Mouse (Mus musculus): Measurements from ENCODE around the gene Cyp11a1.

Cyp11a1 gene

GRCm38 (mm10) chr9:57999676-58000075 is 6.5 kb upstream of the Cyp11a1 start:
- in situ Hi-C loops (cut with MboI; ENCODE audit: unreplicated experiment in 2 of 2) = loop anchor here (5.0 to 25.0 kb wide), 7 partner anchors 137 to 1112 kb away; partner anchors contain the start of genes Cox5a (in 1 of the 2) and Trcg1 (in 1 of the 2)

- in situ Hi-C loops (cut with MboI; ENCODE audit: unreplicated experiment in 2 of 2) = loop anchor here (5.0 to 25.0 kb wide), 6 partner anchors 341 to 1116 kb away; partner anchors contain the start of genes Cox5a (in 1 of the 2) and Trcg1 (in 1 of the 2)
Measured at GRCm38 (mm10) chr9:58003272-58003671, 2.9 kb upstream of the Cyp11a1 start.

GRCm38 (mm10) chr9:58008336-58009014 is 2.3 kb downstream of the Cyp11a1 start:
- in situ Hi-C loops (cut with MboI; ENCODE audit: unreplicated experiment in 2 of 2) = loop anchor here (10.0 to 25.0 kb wide), 5 partner anchors 484 to 1121 kb away; partner anchors contain the start of genes Cox5a (in 1 of the 2) and Trcg1 (in 1 of the 2)

GRCm38 (mm10) chr9:58009015-58009362 is 2.8 kb downstream of the Cyp11a1 start:
- in situ Hi-C loops (cut with MboI; ENCODE audit: unreplicated experiment in 2 of 2) = loop anchor here (10.0 to 25.0 kb wide), 5 partner anchors 484 to 1122 kb away; partner anchors contain the start of genes Cox5a (in 1 of the 2) and Trcg1 (in 1 of the 2)

GRCm38 (mm10) chr9:58009588-58009987 is 3.4 kb downstream of the Cyp11a1 start:
- in situ Hi-C loops (cut with MboI; ENCODE audit: unreplicated experiment in 2 of 2) = loop anchor here (10.0 to 25.0 kb wide), 5 partner anchors 485 to 1122 kb away; partner anchors contain the start of genes Cox5a (in 1 of the 2) and Trcg1 (in 1 of the 2)

DNA sequence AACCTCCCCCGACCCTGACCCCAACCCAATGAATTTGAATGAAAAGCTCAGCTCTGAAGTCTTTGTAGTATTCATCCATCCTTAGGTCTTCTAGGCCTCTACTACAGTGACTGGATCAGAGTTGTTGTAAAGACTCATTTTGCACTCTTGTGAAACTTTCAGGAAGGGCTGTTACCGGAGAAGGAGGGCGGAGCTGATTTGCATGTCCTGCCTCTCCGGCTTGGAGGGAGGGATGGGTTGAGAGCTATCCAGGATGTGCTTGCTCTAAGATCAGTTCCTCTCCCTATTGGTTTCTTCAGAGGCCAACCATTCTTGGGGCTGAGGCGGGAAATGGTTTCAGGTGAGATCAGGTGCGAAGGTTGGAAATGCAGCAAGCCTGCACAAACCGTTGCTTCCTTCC is 4.8 kb downstream of the Cyp11a1 start:
- in situ Hi-C loops (cut with MboI; ENCODE audit: unreplicated experiment in 2 of 2) = loop anchor here (25.0 kb wide), 4 partner anchors 774 to 1124 kb away; partner anchors contain the start of gene Trcg1 (in 1 of the 2)

GRCm38 (mm10) chr9:58011552-58011951 is 5.3 kb downstream of the Cyp11a1 start:
- in situ Hi-C loops (cut with MboI; ENCODE audit: unreplicated experiment in 2 of 2) = loop anchor here (25.0 kb wide), 4 partner anchors 774 to 1124 kb away; partner anchors contain the start of gene Trcg1 (in 1 of the 2)

- in situ Hi-C loops (cut with MboI; ENCODE audit: unreplicated experiment in 2 of 2) = loop anchor here (25.0 kb wide), 4 partner anchors 775 to 1125 kb away; partner anchors contain the start of gene Trcg1 (in 1 of the 2)
Measured at GRCm38 (mm10) chr9:58012486-58012885, 6.3 kb downstream of the Cyp11a1 start.

DNA sequence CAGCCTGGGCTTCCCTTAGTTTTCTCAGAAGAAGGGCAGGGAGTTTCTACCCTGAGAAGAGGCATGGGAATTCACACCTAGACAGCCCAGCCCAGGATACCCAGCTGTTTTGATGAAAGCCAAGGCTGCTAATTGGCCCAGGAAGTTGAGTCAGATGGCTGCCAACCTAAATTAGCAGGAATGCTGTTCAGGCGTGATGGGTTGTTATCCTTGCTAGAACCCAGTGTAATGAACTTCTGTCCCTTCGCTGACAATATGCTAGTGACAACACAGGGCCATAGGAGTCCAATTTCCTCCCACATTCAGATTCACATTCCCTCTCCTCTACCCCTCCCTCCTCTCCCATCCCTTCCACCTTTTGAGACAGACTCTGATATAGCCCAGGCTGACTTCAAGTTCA is 6.7 kb downstream of the Cyp11a1 start:
- in situ Hi-C loops (cut with MboI; ENCODE audit: unreplicated experiment in 2 of 2) = loop anchor here (25.0 kb wide), 4 partner anchors 776 to 1126 kb away; partner anchors contain the start of gene Trcg1 (in 1 of the 2)

- in situ Hi-C loops (cut with MboI; ENCODE audit: unreplicated experiment in 2 of 2) = loop anchor here (25.0 kb wide), 4 partner anchors 777 to 1127 kb away; partner anchors contain the start of gene Trcg1 (in 1 of the 2)
Measured at GRCm38 (mm10) chr9:58014393-58015160, 8.4 kb downstream of the Cyp11a1 start.

DNA sequence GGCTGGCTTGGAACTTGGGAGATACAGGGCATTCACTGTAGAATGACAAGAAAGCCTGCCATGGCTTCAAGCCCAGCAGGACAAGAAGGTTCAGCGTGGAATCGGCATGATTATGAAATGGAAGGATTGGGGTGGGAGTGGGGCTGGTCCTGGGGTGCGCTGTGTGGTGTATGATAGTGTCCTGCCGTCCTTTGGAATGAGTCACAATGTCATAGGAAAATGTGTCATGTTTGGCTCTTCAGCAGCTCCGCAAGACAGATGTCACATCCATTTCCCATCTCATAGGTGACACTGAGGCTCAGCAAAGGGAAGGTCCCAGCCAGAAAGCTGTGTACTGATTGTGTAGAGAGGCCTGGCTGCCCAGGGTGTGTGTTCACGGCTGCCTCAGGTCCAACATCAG is 9.6 kb downstream of the Cyp11a1 start:
- in situ Hi-C loops (cut with MboI; ENCODE audit: unreplicated experiment in 2 of 2) = loop anchor here (25.0 kb wide), 4 partner anchors 779 to 1129 kb away; partner anchors contain the start of gene Trcg1 (in 1 of the 2)

DNA sequence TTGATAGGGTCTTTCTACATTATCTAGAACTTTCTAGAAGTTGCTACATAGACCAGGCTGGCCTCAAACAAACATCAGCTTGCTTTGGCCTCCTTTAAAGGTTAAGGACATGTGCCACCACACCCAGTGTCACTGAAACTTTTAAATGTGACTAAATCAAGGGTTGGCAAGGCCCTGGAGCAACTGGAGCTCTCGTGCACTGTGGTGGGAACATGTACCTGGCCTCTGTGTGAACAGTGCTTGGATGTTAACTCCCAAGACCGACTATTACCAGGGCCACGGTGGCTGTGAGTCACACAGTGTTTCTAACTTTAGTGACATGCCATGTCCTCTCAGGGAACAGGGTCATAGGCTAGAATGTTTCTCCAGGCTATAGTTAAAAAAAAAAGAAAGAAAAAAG is 10.8 kb downstream of the Cyp11a1 start:
- in situ Hi-C loops (cut with MboI; ENCODE audit: unreplicated experiment in 2 of 2) = loop anchor here (25.0 kb wide), 4 partner anchors 780 to 1130 kb away; partner anchors contain the start of gene Trcg1 (in 1 of the 2)

DNA sequence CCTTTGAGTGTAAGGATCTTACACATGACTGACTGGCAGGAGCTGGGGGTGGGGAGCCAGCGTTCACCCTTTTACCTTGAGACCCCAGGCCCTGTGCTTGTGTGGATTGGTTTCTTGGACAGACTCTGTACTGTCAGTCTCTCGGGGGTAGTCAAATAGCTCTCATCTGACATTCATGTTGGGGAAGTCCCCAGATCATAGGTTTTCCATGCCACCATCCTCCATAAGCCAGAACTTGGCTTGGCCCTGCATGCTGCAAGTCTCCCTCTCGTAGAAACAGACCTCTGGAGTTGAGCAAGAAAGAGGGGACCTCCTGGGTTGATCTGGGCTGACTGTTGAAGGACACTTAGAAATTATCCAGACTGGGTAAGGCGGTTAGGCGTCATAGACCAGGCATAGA is 12.2 kb downstream of the Cyp11a1 start:
- in situ Hi-C loops (cut with MboI; ENCODE audit: unreplicated experiment in 2 of 2) = loop anchor here (25.0 kb wide), 4 partner anchors 781 to 1131 kb away; partner anchors contain the start of gene Trcg1 (in 1 of the 2)

DNA sequence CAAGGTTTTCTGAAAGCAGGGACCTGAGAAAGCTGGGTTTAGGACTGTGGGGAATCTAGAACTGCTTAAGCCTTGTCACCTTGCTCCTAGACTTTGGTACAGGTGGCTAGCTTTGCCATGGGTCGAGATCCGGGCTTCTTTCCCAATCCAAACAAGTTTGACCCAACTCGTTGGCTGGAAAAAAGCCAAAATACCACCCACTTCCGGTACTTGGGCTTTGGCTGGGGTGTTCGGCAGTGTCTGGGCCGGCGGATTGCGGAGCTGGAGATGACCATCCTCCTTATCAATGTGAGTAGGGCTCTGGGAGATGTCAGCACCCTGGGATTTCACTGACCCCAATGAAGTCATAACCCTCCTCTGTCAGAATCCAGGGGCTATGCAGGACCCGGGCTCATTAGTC is 19.8 kb downstream of the Cyp11a1 start:
- in situ Hi-C loops (cut with MboI; ENCODE audit: unreplicated experiment in 2 of 2) = no loop called here

DNA sequence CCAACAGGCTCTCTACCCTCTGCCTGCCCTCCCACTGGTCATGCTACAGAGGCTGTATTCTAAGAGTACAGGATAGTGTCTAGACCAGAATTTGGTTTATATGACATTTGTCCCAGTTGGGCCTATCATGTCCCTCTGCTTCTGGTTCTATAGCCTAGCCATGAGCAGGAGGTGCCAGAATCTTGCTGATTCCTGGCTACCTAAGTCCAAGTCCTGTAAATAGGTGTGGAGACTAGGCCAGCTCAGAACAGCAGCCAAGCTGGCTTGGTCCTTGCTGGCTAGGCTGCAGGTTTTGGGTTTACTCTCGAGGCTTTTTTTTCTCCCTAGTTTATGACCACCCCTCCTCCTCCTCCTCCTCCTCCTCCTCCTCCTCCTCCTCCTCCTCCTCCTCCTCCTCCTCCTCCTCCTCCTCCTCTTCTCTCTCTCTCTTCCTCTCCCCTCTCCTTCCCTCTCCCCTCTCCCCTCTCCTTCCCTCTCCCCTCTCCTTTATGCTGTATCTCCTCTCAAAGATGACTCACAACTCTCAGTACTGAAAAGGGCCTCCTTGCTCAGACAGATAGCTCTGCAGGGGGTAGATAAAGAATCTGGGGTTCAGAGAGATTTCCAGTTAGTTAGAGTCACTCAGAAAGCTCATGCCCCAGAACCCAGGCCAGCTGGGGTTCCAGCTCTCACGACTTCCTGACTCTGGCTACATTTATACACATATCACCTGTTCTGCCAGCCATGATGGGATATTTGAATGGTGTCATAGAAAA is 21.4 kb downstream of the Cyp11a1 start:
- in situ Hi-C loops (cut with MboI; ENCODE audit: unreplicated experiment in 2 of 2) = no loop called here

DNA sequence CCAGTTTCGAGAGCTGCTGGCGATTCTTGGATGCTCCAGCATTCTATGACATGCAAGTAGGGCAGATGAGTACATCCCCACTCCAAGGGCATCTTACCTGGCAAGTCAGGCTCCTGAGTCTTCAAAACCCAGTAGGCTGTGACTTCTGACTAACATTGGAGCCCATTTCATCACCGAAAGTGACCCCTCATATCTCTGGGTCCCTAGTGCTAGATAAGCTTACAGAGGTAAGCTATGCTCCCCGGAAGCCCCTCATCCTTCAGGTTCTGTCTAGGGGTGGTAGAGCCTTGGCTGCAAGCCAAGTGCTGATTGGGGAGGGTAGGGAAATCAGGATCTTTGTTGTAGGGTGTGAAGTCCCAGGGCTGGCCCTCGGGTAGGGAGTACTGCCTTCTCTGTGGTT is 22.6 kb downstream of the Cyp11a1 start:
- in situ Hi-C loops (cut with MboI; ENCODE audit: unreplicated experiment in 2 of 2) = no loop called here

DNA sequence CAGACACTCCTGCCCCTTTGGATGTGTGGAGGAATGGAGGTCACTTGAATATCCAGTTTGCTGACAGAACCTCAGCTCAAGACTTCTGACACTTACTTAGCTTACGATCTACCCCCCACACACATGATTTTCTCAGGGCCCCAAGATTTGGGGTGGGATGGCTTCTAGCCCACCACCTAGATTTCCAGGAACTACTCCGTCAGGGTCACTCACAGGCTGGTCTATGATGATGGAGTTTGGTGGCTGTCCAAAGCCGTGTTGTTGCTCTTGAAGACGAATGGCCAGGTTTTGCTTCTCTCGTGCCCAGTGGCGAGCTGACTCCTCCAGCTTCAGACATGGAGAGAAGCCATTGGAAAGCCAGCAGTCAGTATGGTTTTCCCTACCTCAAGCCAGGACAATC is 23.4 kb downstream of the Cyp11a1 start:
- in situ Hi-C loops (cut with MboI; ENCODE audit: unreplicated experiment in 2 of 2) = loop anchor here in 1 of 2 experiments (10.0 kb wide), 1 partner anchor 505 kb away; no protein-coding TSS in a partner anchor

DNA sequence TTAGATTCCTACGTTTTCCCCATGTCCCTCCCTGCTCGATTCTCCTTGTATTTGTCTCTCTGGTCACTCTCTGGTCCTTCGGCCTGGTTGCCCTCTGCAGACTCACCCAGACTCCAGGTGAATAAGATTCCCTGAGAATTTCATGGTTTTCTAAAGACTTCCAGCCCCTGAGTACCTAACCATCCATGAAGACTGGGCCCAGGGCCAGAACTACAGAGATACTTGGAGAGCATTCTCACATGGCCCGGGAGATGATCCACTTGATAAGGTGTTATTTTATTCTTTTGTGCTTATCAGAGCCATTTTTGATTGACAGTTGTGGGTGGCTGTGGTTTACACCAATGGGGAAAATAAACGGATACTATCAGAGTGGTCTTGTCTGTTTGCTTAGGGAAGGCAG is 25.7 kb downstream of the Cyp11a1 start:
- in situ Hi-C loops (cut with MboI; ENCODE audit: unreplicated experiment in 2 of 2) = loop anchor here in 1 of 2 experiments (10.0 kb wide), 1 partner anchor 503 kb away; no protein-coding TSS in a partner anchor

- in situ Hi-C loops (cut with MboI; ENCODE audit: unreplicated experiment in 2 of 2) = loop anchor here (5.0 to 10.0 kb wide), 4 partner anchors 167 to 499 kb away; partner anchors contain the start of genes Tbc1d21 (in 2 of the 2), Islr (in 1 of the 2) and Islr2 (in 1 of the 2)
Measured at GRCm38 (mm10) chr9:58035519-58035918, 29.3 kb downstream of the Cyp11a1 start.
